Mouse (Mus musculus): ENCODE results near the gene Gtf2i. TPM values are rescaled to one million over a fixed set of nuclear protein-coding genes. Genes with fewer than 3 reads are reported as not detected.

The Gtf2i gene
- total RNA-seq (2023): 10 to 100 TPM; 30.9 to 34.5 TPM

GRCm38 (mm10) chr5:134314688-134315622 lies at the start of gene Gtf2i:
Gtf2i (minus strand) TSS chr5:134314760.

GRCm38 (mm10) chr5:134229391-134229790 lies 85.2 kb downstream of the Gtf2i start, which contains the start of gene Ncf1:
Ncf1 (minus strand) TSS chr5:134229625.

Other genes starting within 250 kb of the Gtf2i start
- gene Castor2, start 215.0 kb downstream of the Gtf2i start, total RNA-seq (2023): 1 to 10 TPM; 2.7 to 5.0 TPM
- 1 to 10 TPM; 5.7 to 6.3 TPM for gene Rcc1l, start 138.0 kb downstream of the Gtf2i start, total RNA-seq (2023)
- gene Gtf2ird2, start 130.7 kb downstream of the Gtf2i start, total RNA-seq (2023): 1 to 10 TPM; 3.2 TPM
- gene Ncf1, start 85.1 kb downstream of the Gtf2i start, total RNA-seq (2023): 1,000 to 10,000 TPM; 1,317 to 1,368 TPM
- 10 to 100 TPM in 1 of 2 experiments, 1 to 10 TPM in 1; 8.8 to 14.1 TPM for gene Gtf2ird1, start 142.0 kb upstream of the Gtf2i start, total RNA-seq (2023)
- gene Clip2, start 237.7 kb upstream of the Gtf2i start, total RNA-seq (2023): 1 to 10 TPM; 8.3 to 8.8 TPM
- gene Syna, start 245.4 kb upstream of the Gtf2i start, total RNA-seq (2023): not detected